Mouse (Mus musculus): ENCODE measurements around the gene Arl8b.

- TF ChIP-seq CTCF (IDR thresholded peaks at IDR 0.05; ENCODE audit: low read depth) = no peak
- TF ChIP-seq EP300 (IDR thresholded peaks at IDR 0.05; ENCODE audit: low read depth) = no peak
Observed at GRCm38 (mm10) chr6:108817510-108817909, 34.6 kb downstream of the Arl8b start.
